Mouse (Mus musculus): ENCODE data around the gene Rarg.
A peak's percentile ranks its signal among the peaks of the same experiment; 100 is the strongest.
"Not testable (repeated sequence)": the region's sequence is repeated elsewhere in the genome, so short reads cannot be mapped to it uniquely, and the experiment has no call there.

Rarg gene

DNA sequence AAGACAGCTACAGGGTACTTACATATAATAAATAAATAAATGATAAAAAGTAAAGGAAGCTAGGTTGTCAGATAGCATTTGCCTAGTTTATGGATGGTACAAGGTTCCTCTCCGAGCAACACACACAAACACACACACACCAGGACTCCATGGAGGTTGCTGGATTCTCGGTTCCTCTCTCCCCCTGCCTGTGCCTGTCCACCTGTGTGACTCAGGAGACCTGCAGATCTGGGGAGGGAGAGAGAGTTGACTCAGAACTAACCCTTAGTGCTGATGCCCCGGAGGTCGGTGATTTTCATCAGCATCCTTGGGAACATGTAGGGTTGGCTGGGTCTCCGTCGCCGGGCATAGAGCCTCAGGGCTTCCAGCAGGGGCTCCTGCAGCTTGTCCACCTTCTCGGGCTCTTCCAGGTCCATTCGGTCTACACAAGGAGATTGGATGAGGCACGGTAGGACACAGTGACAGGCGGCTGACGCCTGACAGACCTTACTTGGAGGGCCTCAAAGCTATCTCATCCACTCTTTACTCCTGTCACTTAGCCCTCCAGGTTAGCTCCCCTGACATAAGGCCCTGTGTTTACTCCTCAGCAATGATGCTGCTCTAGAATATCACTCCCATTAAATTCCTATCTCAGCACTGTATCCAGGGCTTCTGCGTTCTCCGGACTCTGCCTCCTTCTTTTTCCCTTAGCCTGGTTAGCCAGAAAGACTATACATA lies 18.6 kb downstream of the Rarg start:
- DNase-seq (ENCODE audit: low read depth, low spot score), result no peak

DNA sequence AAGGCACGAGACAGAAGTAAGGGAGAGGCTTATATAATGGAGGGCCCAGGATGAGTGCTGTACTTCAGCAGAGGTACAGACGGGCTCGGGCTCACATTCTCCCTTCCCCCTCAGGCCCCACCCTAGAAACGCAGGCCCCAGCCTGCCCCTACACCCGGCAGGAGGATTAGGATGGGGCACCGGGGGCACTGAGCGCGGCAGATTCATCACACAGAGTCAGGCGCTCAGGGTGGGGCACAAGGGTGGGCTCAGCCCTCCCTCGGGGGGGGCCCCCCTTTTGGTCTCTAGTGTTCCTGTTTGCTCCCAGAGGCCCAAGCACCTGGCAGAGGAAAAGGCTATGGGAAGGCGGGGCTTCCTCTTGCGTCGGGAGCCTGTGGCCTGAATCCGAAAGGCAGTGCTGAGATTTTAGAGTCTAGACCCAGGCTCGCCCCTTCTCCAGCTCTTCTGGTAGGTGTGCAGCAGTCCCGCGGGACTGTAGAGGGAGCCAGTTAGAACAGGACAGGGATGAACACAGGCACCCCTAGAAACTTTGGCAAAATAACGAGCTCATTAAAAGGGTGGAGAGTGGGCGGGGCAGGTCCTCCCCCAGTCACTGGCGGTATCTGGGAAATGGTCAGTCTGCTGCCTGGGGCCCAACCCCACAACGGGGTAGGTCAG lies 21.8 kb downstream of the Rarg start:
- no peak for DNase-seq (ENCODE audit: low read depth, low spot score)

DNA sequence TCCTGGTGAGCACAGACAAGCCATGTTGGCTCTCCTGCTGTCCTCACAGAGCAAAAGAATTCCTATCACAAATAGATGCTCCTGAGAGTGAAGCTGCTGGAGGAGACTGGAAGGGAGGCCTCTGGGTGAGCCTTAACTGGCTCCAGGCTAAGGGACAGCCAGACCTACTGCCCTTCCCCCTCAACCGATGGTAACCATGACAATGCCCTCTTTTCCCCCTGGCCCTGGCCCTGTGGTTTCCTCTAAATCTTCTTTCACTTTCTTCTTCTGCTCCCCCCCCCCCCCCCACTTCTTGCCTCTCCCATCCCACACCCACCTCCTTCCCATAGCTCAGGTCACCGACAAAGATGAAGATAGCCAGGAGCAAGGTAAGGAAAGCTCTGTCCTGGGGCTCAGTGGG lies 23.4 kb downstream of the Rarg start:
- DNase-seq (ENCODE audit: low read depth, low spot score), result no peak

DNA sequence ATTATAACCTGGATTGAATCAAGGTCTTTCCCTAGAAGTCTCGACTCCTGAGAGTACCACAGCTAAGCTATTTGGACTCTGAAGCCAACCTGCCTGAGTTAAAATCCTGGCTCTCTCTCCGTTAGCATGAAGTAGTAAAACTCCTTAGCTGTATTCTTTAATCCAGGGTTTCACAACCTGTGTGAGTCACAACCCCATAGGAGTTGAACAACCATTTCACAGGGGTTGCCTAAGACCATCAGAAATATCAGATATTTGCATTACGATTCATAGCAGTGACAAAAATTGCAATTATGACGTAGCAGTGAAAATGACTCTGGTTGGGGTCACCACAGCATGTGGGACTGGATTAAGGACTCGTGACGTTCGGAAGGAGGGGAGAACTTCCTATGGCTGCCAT lies 24.6 kb downstream of the Rarg start:
- no peak for DNase-seq (ENCODE audit: low read depth, low spot score)

DNA sequence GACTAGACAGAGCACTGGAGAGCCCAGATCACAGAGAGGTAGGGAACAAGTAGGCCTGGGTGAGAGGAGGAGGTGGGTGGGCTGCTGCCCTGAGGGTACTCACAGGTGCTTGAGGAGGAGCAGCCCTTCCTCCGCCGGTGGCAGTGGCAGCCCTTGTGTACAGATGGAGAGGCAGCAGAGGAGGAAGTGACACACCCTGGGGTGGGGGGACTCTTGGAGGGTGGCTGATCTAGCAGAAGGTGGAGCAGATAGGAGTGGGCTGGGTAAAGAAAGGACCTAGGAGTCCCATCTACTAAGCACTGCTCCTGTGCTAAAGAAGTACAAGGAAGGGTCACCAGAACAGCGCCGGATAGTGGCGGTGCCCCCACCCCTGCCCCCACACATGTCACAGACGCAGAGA lies 25.6 kb downstream of the Rarg start, which contains the start of gene Itgb7:
TSS of gene Itgb7 (minus strand) at position 197 of the 400 bp plus-strand sequence.
- no peak for DNase-seq (ENCODE audit: low read depth, low spot score)

DNA sequence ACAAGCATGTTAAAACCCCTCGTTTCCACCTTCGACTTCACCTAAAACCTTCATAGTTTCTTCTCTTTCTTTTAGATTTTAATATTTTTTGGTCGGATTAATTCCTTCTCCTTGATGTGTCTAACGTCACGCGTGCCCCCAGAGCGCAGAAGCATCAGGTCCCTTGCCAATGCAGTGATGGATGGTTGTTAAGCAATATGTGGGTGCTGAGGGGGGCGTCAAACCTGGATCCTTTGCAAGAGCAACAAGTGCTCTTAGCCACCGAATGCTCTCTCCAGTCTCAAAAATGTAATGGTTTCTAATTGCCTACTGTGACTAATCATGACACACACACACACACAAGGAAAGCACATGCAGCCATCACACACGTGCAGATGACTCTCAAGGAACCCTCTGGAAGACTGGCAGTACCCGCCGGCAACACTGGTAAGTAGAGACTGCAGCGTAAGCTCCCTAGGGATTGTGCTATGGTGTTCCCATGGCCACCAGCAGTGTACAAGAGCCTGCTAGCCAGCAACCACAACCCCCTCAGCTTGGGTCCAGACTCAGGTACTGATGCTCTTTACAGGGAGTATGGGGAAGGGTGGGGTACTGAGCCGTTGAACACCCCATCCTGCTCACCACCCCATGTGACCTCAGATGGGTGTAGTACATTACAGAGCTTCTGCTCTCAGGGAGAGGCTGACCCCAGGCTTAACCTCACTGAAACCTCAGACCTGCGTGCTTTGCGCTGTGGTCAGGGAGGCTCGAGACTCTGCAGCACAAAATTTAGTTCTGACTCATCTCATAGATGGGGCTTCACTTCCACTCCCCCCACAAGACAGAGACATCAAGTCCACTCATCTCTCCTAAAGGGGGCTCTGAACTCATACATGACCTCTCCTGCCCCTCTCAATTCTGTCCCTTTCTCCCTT lies 26.7 kb downstream of the Rarg start:
- no peak for DNase-seq (ENCODE audit: low read depth, low spot score)

DNA sequence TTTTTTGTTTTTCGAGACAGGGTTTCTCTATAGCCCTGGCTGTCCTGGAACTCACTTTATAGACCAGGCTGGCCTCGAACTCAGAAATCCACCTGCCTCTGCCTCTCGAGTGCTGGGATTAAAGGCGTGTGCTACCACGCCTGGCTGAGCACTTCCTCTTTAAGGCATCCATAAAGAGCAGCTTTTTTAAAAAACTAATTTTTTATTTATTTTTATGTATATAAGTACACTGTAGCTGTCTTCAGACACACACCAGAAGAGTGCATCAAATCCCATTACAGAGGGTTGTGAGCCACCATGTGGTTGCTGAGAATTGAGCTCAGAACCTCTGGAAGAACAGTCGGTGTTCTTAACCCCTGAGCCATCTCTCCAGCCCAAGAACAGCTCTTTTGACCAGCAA lies 31.7 kb downstream of the Rarg start:
- not testable (repeated sequence) for DNase-seq (ENCODE audit: low read depth, low spot score)

DNA sequence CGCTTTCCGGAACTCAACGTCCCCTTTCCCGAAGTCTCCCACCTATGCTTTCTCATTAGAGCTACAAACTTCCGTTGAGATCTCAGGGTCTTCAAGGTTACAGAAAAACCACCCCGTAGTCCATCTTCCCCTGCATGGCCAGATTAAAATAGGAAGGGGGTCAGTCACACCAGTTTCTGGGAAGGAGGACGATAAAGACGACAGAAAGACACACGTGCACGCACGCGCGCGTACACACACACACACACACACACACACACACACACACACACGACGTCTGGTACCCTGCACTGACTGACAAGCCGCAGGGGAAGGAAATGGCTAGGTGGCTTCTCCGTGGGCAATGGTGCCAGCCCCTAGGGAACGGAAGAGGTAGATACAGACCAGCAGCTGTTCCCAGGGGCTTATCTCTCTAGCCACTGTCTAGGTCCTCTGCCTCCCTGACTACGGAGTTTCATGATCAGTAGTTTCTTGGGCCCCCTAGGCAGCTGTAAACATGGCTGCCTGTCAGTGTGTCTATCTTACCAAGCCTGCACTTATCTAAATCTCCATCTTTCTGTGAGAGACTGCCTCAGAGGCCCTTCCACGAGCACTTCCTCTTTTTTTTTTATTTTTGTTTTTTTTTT lies 32.2 kb downstream of the Rarg start:
- DNase-seq (ENCODE audit: low read depth, low spot score), result no peak

DNA sequence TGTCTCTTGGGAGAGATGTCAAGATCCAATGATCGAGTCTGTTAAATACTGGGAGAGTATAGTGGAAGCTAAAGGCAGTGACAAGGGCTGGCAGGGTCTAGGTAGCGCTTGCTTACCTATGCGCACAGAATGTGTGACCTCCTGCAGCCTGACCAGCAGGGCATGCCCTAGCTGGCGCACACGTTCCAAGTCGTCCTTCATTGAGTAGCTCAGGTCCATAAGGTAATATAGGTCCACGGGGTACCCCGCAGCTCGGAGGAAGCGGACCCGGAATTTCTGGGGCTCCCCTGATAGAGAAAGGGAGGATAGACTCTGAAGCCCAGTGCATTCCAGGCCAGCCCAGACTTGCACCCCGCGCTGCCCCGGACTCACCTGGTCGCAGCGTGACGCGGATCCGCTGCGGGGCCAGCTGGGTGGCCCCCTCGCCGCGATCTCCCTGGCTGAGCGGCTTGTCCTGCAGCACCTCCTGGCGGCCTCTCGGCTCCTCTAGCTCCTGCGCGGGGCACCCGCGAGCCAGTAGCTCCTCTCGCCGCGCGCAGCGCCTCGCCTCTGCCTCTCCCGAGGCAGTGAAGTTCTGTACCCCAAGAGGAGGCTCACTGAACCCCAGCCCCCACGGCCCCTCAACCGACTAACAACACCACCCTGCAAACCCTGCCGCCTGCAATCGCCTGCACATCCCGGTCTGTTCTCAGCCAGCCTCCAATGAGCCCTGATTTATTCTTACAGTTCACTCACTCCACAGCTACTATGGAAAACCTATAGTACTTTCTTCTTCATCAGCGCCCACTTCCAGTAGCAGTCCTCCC lies 32.9 kb downstream of the Rarg start:
- DNase-seq (ENCODE audit: low read depth, low spot score), result peak; percentile 79

DNA sequence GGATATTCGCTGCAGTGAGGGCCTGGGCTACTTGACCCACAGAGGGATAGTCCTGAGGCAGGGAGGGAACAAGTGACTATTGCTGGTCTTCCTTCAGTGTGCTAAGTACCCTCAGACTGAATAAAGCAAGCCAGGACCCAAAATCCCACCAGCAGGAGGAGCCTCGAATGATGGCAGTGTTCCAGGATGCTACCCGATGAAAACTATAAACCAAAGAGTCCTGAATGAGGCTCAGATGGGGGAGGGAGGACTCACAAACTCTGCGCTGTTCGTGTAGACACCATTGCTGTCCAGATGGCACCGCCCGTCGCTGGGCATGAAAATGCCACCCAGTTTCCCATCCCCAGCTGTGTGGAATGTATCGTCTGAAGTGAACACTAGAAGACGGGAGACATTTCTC lies 34.9 kb downstream of the Rarg start:
- DNase-seq (ENCODE audit: low read depth, low spot score), result no peak

DNA sequence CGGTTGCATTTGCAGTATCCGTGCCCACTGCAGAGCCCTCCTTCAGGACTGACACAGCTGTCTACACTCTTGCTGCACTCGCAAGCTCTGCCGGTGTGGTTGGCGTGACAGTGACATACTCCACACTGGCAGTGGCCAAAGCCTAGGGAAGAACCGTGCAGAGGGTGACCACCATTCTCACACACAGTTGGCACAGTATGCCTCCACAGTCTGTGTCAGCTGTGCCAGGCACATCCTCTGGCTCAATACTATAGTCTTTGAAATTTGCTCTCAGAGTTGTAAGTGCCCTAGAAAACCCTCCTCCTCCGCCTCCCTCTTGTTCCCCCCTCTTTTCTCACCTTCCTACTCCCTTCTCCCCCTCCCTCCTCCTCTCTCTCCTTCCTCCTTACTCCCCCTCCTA lies 40.0 kb downstream of the Rarg start:
- no peak for DNase-seq (ENCODE audit: low read depth, low spot score)

DNA sequence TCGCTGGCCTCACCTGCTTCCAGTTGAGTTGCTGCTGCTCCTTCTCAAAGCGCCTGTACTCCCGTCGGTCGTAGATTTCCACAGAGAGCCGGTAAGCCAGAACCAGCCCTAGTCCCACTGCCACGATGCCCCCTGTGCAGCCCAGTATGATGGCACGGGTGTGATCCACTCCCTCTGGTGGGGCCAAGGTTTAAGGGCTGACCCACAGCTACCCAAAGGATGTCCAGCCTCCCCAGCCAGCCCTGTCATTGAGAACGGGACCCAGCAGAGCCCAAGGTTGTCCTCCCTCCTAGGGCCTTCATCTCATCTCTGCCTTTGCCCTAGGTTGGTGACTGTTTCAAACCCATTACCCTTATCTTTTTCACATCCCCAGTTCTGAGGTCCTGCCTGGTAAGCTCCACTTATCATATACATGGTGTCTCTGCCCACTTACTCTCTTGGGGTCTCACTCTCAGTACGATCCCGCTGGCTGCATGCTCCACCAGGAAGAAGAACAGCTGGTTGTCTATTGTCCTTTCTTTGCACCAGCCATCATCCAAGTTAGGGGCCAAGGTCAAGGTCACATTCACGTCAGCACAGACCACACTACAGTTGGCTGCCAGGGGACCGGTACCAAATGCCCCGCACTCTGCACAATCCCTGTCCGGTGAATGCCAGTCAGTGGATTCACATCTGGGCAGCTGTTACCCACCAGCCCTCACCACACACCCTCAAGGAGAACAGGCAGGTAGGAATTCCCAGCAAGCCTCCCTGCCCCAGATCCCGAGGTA lies 40.7 kb downstream of the Rarg start:
- DNase-seq (ENCODE audit: low read depth, low spot score), result no peak

DNA sequence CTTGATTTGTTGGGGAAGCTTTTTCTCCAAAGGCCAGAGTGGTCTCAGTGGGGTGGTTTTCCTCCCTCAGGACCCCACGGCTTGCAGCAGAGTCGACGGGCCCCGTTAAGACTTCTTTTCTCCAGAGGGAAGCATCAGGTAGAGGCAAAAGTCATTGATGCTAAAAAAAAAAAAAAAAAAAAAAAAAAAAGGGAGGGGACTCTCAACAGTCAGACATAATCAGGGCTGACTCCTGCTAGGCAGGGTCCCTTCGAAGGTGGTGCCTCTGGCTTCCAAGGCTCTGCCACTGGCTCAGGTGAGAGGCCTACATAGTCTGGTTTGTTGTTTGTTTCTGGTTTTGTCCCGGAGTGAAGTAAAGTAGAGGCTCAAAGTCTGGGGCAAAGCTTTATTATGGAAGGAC lies 41.7 kb downstream of the Rarg start:
- no peak for DNase-seq (ENCODE audit: low read depth, low spot score)

DNA sequence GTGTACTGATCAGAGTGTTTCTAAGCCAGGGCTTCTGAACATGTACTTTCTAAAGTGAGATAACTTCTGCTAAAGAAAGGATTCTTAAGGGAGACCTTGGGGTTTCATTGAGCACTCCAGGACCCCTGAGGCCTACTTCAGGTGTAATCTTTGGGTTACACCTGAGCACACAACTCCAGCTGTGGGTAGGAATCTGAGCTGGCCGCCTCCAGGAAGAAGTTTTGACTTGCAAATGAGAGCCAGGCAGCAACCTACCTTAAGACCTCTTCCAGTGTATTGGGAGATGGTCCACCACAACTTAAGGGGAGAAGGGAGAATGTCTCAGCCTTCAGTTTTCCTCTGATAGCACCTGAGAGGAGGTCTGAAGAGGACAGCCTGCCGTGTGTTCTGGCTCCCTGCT lies 43.2 kb downstream of the Rarg start:
- no peak for DNase-seq (ENCODE audit: low read depth, low spot score)

DNA sequence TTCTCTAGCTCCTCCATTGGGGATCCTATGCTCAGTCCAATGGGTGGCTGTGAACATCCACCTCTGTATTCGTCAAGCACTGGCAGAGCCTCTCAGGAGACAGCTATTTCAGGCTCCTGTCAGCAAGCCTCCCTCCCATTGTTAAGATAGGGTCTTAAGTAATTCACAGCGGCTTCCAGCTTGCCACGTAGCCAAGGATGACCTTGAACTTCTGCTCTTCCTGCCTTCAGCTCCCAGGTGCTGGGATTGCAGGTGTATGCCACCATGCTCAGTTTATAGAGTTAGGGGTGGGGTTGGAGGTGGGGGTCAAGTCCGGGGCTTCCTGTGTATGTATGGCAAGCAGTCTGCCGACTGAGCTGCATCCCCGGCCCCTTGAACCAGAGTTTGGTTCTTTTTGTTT lies 45.4 kb downstream of the Rarg start:
- no peak for DNase-seq (ENCODE audit: low read depth, low spot score)

DNA sequence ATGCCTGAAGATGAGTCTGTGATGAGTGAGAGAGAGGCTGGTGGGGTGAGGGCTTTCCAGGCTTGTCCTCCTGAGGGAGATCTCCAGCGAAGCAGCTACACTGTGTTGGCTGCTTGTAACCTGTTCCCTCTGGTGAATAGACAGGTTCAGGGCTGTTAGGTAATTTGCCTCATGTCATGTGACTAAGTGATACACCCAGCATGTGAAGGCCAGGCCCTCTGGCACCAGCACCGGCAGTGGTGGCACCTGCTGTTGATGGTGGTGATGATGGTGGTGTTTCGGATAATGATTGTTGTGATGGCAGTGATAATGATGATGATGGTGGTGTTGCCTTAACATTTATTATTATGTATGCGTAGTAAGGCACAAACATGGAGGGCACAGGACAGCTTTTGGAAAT lies 46.5 kb downstream of the Rarg start:
- no peak for DNase-seq (ENCODE audit: low read depth, low spot score)

DNA sequence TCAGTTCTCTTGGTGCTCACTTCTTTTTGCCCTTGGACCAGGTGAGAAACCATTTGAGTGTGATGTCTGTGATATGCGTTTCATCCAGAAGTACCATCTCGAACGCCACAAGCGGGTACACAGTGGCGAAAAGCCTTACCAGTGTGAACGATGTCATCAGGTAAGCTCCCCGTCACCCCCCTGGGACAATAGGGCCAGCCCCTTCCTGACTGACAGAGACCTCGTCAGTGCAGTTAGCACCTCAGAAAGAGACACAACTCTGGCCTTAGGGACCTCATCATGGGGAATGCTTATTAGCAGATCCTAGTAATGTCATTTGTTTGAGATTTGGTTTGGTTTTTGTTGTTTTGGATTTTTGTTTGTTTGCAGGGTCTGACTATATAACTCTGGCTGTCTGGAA lies 48.2 kb downstream of the Rarg start:
- DNase-seq (ENCODE audit: low read depth, low spot score), result no peak

DNA sequence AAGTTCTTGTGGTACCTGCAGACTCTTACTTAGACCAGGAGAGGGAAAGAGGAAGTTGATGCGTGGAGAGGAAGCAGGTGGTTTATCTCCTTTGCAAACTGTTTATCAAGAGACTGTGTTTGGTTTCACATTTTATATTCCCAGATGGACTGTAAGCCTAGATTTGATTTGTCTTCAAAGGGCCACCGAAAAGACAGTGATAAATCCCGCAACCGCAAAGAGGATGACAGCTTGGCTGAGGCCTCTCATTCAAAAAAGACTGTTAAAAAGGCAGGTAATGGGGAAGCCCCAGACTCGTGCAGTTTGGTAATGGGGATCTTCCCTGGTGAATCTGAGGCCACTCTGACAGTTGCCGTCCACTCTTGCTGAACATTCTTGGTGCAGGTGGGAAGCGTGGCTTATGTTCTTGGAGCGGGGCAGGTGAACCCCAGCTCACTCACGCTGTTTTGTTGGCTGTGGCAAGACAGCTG lies 49.2 kb downstream of the Rarg start:
- no peak for DNase-seq (ENCODE audit: low read depth, low spot score)

DNA sequence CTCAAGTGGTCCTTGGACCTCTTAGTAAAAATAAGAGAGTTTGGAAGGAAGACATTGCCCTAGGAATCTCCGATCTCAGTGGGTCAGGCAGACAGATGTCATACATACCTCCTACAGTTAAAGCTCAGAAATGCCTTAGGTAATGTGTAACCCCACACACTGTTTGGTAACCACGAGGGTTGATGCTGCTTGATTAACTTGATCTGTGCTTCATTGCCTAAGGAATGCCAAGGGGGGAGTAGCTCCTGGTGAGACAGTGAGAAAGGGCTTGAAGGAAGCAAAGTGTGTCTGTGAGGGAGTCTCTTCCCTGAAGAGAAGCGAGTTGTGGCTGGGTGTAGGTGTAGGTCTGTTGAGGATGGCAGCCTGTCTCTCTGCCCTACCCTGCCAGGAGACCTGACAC lies 50.0 kb downstream of the Rarg start:
- no peak for DNase-seq (ENCODE audit: low read depth, low spot score)

DNA sequence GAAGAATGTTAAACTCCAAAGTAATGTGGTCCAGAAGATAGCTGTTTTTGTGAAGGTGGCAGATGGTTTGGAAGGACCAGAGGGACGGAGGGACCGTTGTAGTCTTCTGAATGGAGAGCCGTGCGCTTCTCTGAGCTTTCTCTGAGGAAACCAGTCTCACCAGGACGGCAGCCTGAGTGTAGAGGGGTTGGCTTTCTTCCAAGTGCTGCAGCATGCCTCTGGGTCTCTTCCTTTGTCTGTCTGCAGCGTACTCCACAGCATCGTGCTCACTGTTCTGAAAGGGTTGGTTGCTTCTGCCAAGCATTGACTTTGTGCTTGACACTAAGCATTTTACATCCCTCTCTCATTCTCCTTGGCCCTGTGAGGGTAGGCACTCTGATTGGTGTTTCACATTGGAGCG lies 51.5 kb downstream of the Rarg start:
- DNase-seq (ENCODE audit: low read depth, low spot score), result no peak
